Mouse (Mus musculus) macrophage (primary cell): Measurements from ENCODE around the gene Syngr3. TPM values are rescaled to one million over a fixed set of nuclear protein-coding genes. Genes with fewer than 3 reads are reported as not detected.

Source experiments
- H3K27ac ChIP-seq: fragments of 350-480 bp; formaldehyde crosslinking; 2 replicates; pipeline ENCODE4 v1.9.0; 2021
- H3K36me3 ChIP-seq: fragments of 350-480 bp; formaldehyde crosslinking; 2 replicates; pipeline ENCODE4 v1.9.0; 2021; ENCODE audit errors: inconsistent target
- H3K4me3 ChIP-seq: fragments of 350-480 bp; formaldehyde crosslinking; 2 replicates; pipeline ENCODE4 v1.9.0; 2021; ENCODE audit errors: inconsistent target
- H3K79me2 ChIP-seq: fragments of 350-480 bp; formaldehyde crosslinking; 2 replicates; pipeline ENCODE4 v1.9.0; 2021; ENCODE audit errors: inconsistent target
- WGBS: methylation state at CpG from one replicate; pipeline ENCODE4 v1.1.7; 2026; ENCODE audit warnings: inconsistent platforms; ENCODE audit not compliant: missing documents; 5-methylcytosine and 5-hydroxymethylcytosine counted together
- polyA plus RNA-seq: library from polyadenylated mRNA; stranded (reverse); fragments of 250-400 nt; gene quantifications from 3 replicates; pipeline ENCODE4 v1.2.4, GENCODE M21; 2018; ENCODE audit warnings: inconsistent platforms

The Syngr3 gene
- polyA plus RNA-seq, 1 experiment from 2014 or later, result 0.19 TPM

- H3K4me3 ChIP-seq, result no peak overlapping the region
- no peaks in the 10 kb centered on the region for H3K79me2 ChIP-seq
- H3K36me3 ChIP-seq, result no peaks in the 10 kb centered on the region
- no peak overlapping the region for H3K27ac ChIP-seq
- WGBS, result 91% methylated on average over 4 of the region's 4 CpGs
These were observed 51.5 kb downstream of the Syngr3 start for GRCm38 (mm10) chr17:24638214-24638613.

- H3K27ac ChIP-seq, result no peak overlapping the region
- H3K4me3 ChIP-seq, result no peak overlapping the region
- no peaks in the 10 kb centered on the region for H3K79me2 ChIP-seq
- no peaks in the 10 kb centered on the region for H3K36me3 ChIP-seq
- 91% methylated on average over 5 of the region's 5 CpGs for WGBS
These were observed 52.8 kb downstream of the Syngr3 start for GRCm38 (mm10) chr17:24636781-24637481.

- H3K79me2 ChIP-seq, result no peaks in the 10 kb centered on the region
- WGBS, result 92% methylated on average over 5 of the region's 5 CpGs
- no peak overlapping the region for H3K4me3 ChIP-seq
- H3K27ac ChIP-seq, result no peak overlapping the region
- H3K36me3 ChIP-seq, result peaks cover 1% of the 10 kb centered on the region; the same call in 1 of the 2 replicates
These were observed 54.1 kb downstream of the Syngr3 start for GRCm38 (mm10) chr17:24635694-24636093.

Other genes with a start within 250 kb of the Syngr3 start
- gene Dnase1l2, start 246.8 kb downstream of the Syngr3 start, polyA plus RNA-seq, result 0.23 to 1.5 TPM (median 1.1 TPM) in 3 replicates
- 7.7 to 13.8 TPM (median 10.3 TPM) in 3 replicates for gene E4f1, start 219.6 kb downstream of the Syngr3 start, polyA plus RNA-seq
- gene Pgp, start 219.6 kb downstream of the Syngr3 start, polyA plus RNA-seq, result 7.0 to 22.6 TPM (median 15.0 TPM) in 3 replicates
- gene Bricd5, start 216.1 kb downstream of the Syngr3 start, polyA plus RNA-seq, result not detected in 3 replicates
- 10.9 to 13.2 TPM (median 11.6 TPM) in 3 replicates for gene Mlst8, start 210.9 kb downstream of the Syngr3 start, polyA plus RNA-seq
- not detected in 3 replicates for gene Caskin1, start 201.4 kb downstream of the Syngr3 start, polyA plus RNA-seq
- gene Traf7, start 162.0 kb downstream of the Syngr3 start, polyA plus RNA-seq, result 42.9 to 61.3 TPM (median 48.4 TPM) in 3 replicates
- gene Rab26, start 155.7 kb downstream of the Syngr3 start, polyA plus RNA-seq, result not detected in 3 replicates
- gene Pkd1, start 140.1 kb downstream of the Syngr3 start, polyA plus RNA-seq, result 9.7 to 18.0 TPM (median 16.3 TPM) in 3 replicates
- 33.7 to 43.4 TPM (median 35.5 TPM) in 3 replicates for gene Tsc2, start 57.3 kb downstream of the Syngr3 start, polyA plus RNA-seq
- gene Nthl1, start 57.3 kb downstream of the Syngr3 start, polyA plus RNA-seq, result 3.1 to 5.8 TPM (median 3.7 TPM) in 3 replicates
- gene Slc9a3r2, start 39.6 kb downstream of the Syngr3 start, polyA plus RNA-seq, result 0.15 TPM in 1 of 3 replicates, not detected in the others
- not detected in 3 replicates for gene Npw, start 31.5 kb downstream of the Syngr3 start, polyA plus RNA-seq
- gene Zfp598, start 20.3 kb downstream of the Syngr3 start, polyA plus RNA-seq, result 8.0 to 14.3 TPM (median 12.2 TPM) in 3 replicates
- gene Gfer, start 6.2 kb upstream of the Syngr3 start, polyA plus RNA-seq, result 16.2 to 28.0 TPM (median 20.3 TPM) in 3 replicates
- 0.50 to 3.8 TPM (median 0.72 TPM) in 3 replicates for gene Noxo1, start 6.3 kb upstream of the Syngr3 start, polyA plus RNA-seq
- 10.6 to 22.6 TPM (median 18.7 TPM) in 3 replicates for gene Tbl3, start 17.7 kb upstream of the Syngr3 start, polyA plus RNA-seq
- gene Rnf151, start 28.1 kb upstream of the Syngr3 start, polyA plus RNA-seq, result not detected in 3 replicates
- gene Rps2, start 28.2 kb upstream of the Syngr3 start, polyA plus RNA-seq, result 612 to 1,759 TPM (median 1,226 TPM) in 3 replicates
- 128 to 178 TPM (median 156 TPM) in 3 replicates for gene Ndufb10, start 34.5 kb upstream of the Syngr3 start, polyA plus RNA-seq
- gene Rpl3l, start 37.9 kb upstream of the Syngr3 start, polyA plus RNA-seq, result not detected in 3 replicates
- gene Msrb1, start 46.7 kb upstream of the Syngr3 start, polyA plus RNA-seq, result 145 to 266 TPM (median 156 TPM) in 3 replicates
- not detected in 3 replicates for gene Hs3st6, start 63.0 kb upstream of the Syngr3 start, polyA plus RNA-seq
- gene Meiob, start 114.3 kb upstream of the Syngr3 start, polyA plus RNA-seq, result not detected in 3 replicates
- 27.7 to 43.0 TPM (median 28.4 TPM) in 3 replicates for gene Hagh, start 150.2 kb upstream of the Syngr3 start, polyA plus RNA-seq
- 6.7 to 11.2 TPM (median 10.4 TPM) in 3 replicates for gene Fahd1, start 160.4 kb upstream of the Syngr3 start, polyA plus RNA-seq
- not detected in 3 replicates for gene Igfals, start 176.0 kb upstream of the Syngr3 start, polyA plus RNA-seq
- gene Nubp2, start 196.4 kb upstream of the Syngr3 start, polyA plus RNA-seq, result 22.4 to 61.4 TPM (median 44.7 TPM) in 3 replicates
- 17.0 to 23.2 TPM (median 18.9 TPM) in 3 replicates for gene Spsb3, start 196.7 kb upstream of the Syngr3 start, polyA plus RNA-seq
- gene Eme2, start 205.1 kb upstream of the Syngr3 start, polyA plus RNA-seq, result 4.6 to 7.3 TPM (median 7.2 TPM) in 3 replicates
- 22.2 to 58.4 TPM (median 43.9 TPM) in 3 replicates for gene Mrps34, start 205.2 kb upstream of the Syngr3 start, polyA plus RNA-seq
- 8.8 to 36.2 TPM (median 19.0 TPM) in 3 replicates for gene Nme3, start 206.5 kb upstream of the Syngr3 start, polyA plus RNA-seq
- 14.8 to 33.6 TPM (median 23.5 TPM) in 3 replicates for gene Mapk8ip3, start 247.0 kb upstream of the Syngr3 start, polyA plus RNA-seq